In the genomic region with DNA sequence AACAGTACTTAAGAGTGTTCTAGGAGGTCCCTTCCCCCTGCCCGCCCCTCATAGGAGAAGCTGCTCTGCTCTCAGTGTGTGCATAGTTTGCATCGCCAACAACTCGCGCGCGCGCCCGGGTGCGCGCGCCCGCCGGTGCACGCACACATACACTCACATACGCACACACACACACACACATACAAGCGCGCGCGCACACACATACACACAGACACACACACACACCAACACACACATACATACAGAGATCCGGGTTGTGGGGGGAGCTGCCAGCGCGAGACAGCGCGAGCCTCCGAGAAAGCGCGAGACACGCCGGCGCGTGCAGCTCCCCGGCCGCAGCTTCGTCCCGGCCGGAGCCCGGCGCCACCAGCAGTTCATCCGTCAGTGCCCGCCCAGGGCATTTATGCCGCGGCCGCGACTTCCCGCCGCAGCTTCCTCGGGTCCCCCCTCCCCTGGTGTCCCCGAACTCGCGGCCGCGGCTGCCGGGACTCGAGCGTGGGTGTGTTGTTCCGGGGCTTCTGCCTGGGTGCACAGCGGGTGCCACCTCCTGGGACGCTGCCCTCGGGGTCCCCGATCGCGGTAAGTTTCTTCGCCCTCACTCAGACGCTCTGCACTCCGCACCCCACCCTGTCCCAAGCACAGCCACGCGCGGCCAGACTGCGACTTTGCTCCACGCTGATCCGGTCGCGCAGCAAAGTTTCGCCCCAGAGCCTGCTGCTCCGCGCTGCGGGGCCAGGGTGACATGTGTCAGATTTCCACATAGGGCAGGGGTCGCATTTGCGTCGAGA, we compare ENCODE assay signal across 9 mouse cellular contexts. TPM values are rescaled to one million over a fixed set of nuclear protein-coding genes. Genes with fewer than 3 reads are reported as not detected.
A peak's percentile ranks its signal among the peaks of the same experiment; 100 is the strongest.
DNase-seq lines count a peak whose midpoint lies in the region; ATAC-seq and TF ChIP-seq lines count a peak whose summit lies in the region.
"Had no signal": no experiment of that assay in that cellular context is flagged by ENCODE, and none has a peak within 500 bp of the region (broad histone marks: within the 10 kb centered on the region; RNA-seq: fewer than 3 reads in every experiment).

Gene Foxp2 (plus strand): TSS at position 167 of the 788 bp plus-strand sequence.

- WGBS in forebrain, postnatal 0 days: 2% methylated on average over 78 of the region's 80 CpGs
- under 1% methylated on average over 66 of the region's 80 CpGs for WGBS in limb, embryonic 10.5 days
- under 1% methylated on average over 66 of the region's 80 CpGs for WGBS in midbrain, embryonic 12.5 days

- H3K4me3 ChIP-seq in forebrain, postnatal 0 days (ENCODE audit: low read depth, low read length): peak within 1 kb of the TSS; percentile 73
- H3K4me3 ChIP-seq in limb, embryonic 10.5 days: peak within 1 kb of the TSS; percentile 78
- H3K4me3 ChIP-seq in midbrain, embryonic 12.5 days: peak within 1 kb of the TSS; percentile 75

- H3K4me2 ChIP-seq in forebrain, postnatal 0 days (ENCODE audit: low read depth): peak within 1 kb of the TSS; percentile 94
- peak within 1 kb of the TSS; percentile 93 for H3K4me2 ChIP-seq in midbrain, embryonic 12.5 days (replicated peaks)

- H3K27me3 ChIP-seq in forebrain, postnatal 0 days (ENCODE audit: insufficient read depth, low read length): no peaks in the 10 kb centered on the region
- peaks cover 10% of the 10 kb centered on the region; the same call in 1 of the 2 replicates for H3K27me3 ChIP-seq in limb, embryonic 10.5 days (ENCODE audit: low read depth, poor library complexity, severe bottlenecking)
- H3K27me3 ChIP-seq in midbrain, embryonic 12.5 days: peaks cover 10% of the 10 kb centered on the region

- peak within 1 kb of the TSS; percentile 82 for H3K27ac ChIP-seq in forebrain, postnatal 0 days (ENCODE audit: low read depth, low read length)
- H3K27ac ChIP-seq in limb, embryonic 10.5 days: peak within 1 kb of the TSS; percentile 93
- H3K27ac ChIP-seq in midbrain, embryonic 12.5 days (replicated peaks): peak within 1 kb of the TSS; percentile 84

- no peak for TF ChIP-seq CTCF in forebrain, postnatal 0 days (IDR thresholded peaks at IDR 0.05; ENCODE audit: low read depth)

- peak within 1 kb of the TSS; percentile 74 for H3K9ac ChIP-seq in forebrain, postnatal 0 days
- H3K9ac ChIP-seq in midbrain, embryonic 12.5 days (replicated peaks): peak within 1 kb of the TSS; percentile 78

- H3K9me3 ChIP-seq in forebrain, postnatal 0 days (ENCODE audit: low read length): no peaks in the 10 kb centered on the region
- H3K9me3 ChIP-seq in limb, embryonic 10.5 days (replicated peaks): no peaks in the 10 kb centered on the region
- no peaks in the 10 kb centered on the region for H3K9me3 ChIP-seq in midbrain, embryonic 12.5 days

- no peaks in the 10 kb centered on the region for H3K36me3 ChIP-seq in forebrain, postnatal 0 days (ENCODE audit: insufficient read depth)
- H3K36me3 ChIP-seq in limb, embryonic 10.5 days: no peaks in the 10 kb centered on the region
- H3K36me3 ChIP-seq in midbrain, embryonic 12.5 days: no peaks in the 10 kb centered on the region

- peak; percentile 7 for DNase-seq in kidney, adult 18-20 months
- DNase-seq in kidney, adult 11 months: no peak
- peak; percentile 36 for DNase-seq in adrenal gland, postnatal 25 days
- peak; percentile 86 for DNase-seq in forebrain, postnatal 0 days
- DNase-seq in limb, embryonic 10.5 days (ENCODE audit: low spot score): peak; percentile 82
- DNase-seq in testis, postnatal 10 days (ENCODE audit: low spot score): peak; percentile 62

- peaks cover 4% of the 10 kb centered on the region; the same call in 1 of the 2 replicates for H3K4me1 ChIP-seq in forebrain, postnatal 0 days (ENCODE audit: insufficient read depth)
- peaks cover 49% of the 10 kb centered on the region for H3K4me1 ChIP-seq in limb, embryonic 10.5 days
- peaks cover 39% of the 10 kb centered on the region for H3K4me1 ChIP-seq in midbrain, embryonic 12.5 days

- peak; percentile 78 for ATAC-seq in forebrain, postnatal 0 days
- ATAC-seq in hematopoietic stem cell, adult 5-6 weeks (replicated peaks in 1 of 2; ENCODE audit: insufficient read depth in 1 of 2, low FRiP score in 2 of 2, low TSS enrichment in 1 of 2, low read depth in 1 of 2, poor library complexity in 2 of 2, severe bottlenecking in 2 of 2): peak; percentile 35 to 63
- peak; percentile 73 for ATAC-seq in midbrain, embryonic 12.5 days (ENCODE audit: low FRiP score, low read depth)

RNA-seq across cellular contexts. Expression of gene Foxp2, which starts in this region (rescaled TPM):
- 4.5 and 6.5 TPM in 2 replicates for total RNA-seq in adrenal gland, postnatal 25 days (2021)
- total RNA-seq in forebrain, postnatal 0 days (2014; rRNA removed): 39.6 and 50.8 TPM in 2 replicates
- 18.3 and 37.2 TPM in 2 replicates for polyA plus RNA-seq in forebrain, postnatal 0 days (2015; fragmentation: Nextera tagmentation; extraction: Ambion mirVana)
- total RNA-seq in hematopoietic stem cell, adult 5-6 weeks (2017): 0.38 TPM in 1 of 2 replicates, not detected in the other
- polyA plus RNA-seq in limb, embryonic 10.5 days (2016; fragmentation: Nextera tagmentation; extraction: Ambion mirVana): 9.0 and 17.9 TPM in 2 replicates
- polyA plus RNA-seq in midbrain, embryonic 12.5 days (2016; fragmentation: Nextera tagmentation; extraction: Ambion mirVana): 48.3 and 62.0 TPM in 2 replicates
- total RNA-seq: MEL had no signal

Comparison
In these comparisons a context has a peak if more than half of its experiments do, and no peak if none do; other contexts are left out.
1. Peak in ATAC-seq in hematopoietic stem cell, adult 5-6 weeks; RNA of the gene not detected or under 1 TPM.